Mouse (Mus musculus): Measurements from ENCODE around the gene Rab3ip.

Gene Rab3ip

DNA sequence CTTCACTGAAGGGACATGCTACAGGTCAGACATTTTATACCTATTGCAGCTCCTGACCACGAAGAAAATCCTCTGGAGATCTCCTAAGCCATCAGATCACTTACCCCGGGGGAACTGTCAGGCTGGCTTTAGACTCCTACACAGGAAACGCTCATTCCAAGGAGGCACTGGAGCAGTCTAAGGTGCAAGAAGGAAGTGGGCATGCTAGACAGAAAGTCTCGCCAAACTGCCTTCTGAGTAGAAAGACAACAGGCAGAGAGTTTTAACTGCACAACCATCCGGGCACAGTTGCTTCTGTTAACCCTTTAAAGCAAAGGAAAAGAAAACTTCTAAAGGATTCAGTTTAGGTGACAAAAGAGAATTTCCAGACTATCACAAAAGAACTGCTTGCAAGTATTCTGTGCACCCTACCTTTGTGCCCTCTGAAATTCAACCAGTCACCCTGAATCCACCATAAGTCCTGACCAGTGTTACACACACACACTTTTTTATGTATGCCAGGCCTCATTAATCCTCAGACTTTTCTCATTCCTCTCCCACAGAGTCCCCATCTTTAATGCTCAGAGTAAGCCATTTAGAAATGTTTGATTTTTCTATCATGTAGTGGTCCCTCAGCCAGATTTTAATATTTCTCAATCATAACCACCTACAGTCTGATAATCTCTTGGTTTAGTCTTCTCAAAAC is 7.4 kb upstream of the Rab3ip start:
- peak; percentile 31 to 54 for DNase-seq

DNA sequence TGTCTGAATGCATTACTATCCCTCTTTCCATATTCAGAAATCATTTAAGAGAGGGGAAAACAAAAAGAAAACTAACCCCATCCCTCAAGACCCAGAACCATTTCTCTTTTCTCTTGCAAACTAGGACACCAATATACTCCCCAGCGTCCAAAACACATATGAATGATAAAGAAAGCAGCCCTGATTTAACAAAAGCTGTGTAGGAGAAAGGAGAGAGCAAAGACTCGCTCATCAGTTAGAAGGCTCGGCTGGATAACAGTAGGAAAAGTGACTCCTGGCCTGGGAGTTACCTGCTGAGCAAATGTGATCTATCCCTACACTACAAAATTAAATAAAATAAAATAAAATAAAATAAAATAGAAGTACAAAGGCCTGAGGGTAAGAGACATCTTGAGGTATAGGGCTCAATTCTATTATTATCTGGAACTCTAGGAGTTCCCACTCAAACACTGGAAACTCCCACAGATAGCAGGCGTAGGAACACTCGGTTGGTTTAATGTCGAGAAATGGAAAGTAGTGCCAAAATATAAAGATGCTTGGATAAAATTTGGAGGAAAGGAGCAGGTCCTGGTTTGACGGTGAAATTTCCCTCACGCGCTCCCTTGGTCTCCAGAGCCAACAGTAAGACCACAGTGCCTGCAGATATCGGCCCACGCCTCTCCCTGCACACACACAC is 6.1 kb upstream of the Rab3ip start:
- DNase-seq, result no peak

DNA sequence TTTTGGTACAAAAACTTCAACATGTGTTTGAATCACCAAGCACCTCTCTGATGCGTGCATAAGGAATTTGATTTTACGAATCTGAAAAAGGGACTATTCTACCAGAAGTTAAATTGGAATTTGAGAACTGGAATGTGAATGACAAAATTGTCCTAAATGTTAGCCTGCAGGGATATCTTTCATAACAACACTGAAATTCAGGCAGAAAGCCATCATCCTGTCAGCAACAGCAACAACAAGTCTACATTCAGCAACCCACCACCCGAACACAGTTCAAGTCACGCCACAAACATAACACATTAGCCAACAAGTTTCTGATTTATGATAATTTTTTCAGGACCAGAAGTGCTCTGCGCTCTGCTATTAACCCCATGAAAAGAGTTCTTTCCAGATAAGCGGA is 4.6 kb upstream of the Rab3ip start:
- no peak for DNase-seq

DNA sequence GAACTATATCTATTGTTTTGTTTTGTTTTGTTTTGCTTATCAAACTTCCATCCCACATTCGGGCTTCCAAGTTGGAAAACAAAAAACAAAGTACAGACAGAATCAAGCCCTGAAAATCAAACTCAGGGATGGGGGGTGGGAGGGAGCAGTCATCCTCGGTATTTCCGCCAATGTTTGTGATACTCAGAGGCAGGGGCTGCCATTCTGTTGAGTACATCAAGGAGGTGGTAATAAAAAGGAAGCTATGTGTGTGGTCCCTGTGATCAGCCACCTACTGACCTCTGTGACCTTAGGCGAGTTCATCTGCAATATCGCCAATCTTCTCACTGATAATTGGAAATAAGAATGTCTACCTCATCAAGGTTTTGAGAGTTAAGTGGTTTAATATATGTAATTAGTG is 317 bp upstream of the Rab3ip start:
- no peak for DNase-seq

DNA sequence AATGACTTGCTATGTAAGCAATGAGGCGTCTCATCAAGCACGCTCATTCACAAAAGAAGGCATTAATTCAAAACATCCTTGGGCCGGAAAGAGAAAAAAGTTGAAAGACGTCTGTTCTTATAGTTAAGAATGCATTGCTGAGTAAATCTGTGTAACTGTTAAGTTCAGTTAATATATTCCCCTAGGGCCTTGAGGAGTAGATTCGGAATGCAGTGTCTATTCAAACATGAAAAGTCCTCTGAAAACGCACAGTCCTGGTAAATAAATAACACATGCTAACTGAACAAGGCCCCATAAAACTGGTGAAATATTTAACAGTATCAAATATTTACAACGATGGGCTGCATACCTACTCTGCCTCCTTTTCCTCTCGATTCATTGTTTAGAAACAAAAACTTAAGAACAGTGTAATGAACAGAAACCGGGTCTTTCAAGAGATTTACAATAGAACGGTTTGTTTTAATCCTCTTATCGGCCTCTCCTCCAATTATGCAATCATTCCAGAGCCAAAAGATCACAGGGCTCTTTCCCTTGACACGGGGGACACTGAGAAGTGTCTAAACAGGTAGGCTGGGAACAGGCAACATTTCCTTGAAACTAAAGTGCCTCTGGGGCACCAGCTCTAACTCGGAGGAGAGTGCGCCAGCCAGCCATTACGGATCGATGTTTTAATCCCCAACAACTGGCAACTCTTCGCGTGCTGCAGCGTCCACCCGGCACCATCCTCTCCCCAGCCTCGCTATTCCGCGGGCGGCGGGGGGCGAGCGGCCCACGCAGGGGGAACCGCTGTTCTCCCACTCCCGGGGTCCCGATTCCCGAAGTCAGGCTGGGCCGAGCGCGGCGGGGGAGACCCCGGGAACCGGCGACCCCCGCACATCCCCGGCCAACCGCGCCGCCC is 1.2 kb downstream of the Rab3ip start:
- peak; percentile 41 to 49 for DNase-seq

DNA sequence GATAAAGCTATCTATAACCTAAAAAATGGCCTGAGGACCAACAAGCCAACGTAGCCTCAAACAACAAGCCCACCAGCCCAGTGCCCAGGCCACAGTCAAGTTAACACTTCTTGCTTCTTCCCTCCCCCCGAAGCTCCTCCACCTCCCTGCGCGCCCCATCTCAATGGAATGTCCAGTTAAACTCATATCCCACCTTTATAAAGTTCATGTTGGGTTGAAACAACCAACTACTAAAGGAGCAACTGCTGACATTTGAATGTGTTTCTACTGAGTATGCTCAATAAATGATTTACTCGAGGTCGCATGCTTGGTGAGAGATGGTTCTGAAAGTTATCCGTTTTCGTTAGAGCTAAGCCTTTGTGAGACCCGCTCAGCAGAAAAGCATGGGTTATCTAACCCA is 2.2 kb downstream of the Rab3ip start:
- no peak for DNase-seq

DNA sequence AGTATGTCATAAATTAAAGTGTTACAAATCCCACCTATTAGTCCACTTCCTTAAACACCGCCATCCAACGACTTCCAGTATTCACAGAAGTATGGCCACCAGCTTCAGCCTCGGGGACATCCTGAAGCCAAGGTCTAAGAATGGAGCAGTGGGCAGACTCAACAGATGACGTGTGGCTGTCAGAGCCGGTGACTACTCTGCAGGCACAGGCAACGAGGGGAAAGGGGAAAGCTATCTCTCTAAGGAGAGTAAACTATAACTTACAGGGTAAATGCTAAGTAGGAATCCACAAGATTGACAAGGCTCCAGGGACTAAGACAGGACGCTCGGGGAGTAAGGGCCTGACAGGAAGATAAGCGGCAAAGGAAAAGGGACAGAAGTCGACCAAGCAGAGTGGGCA is 5.6 kb downstream of the Rab3ip start:
- DNase-seq, result no peak

DNA sequence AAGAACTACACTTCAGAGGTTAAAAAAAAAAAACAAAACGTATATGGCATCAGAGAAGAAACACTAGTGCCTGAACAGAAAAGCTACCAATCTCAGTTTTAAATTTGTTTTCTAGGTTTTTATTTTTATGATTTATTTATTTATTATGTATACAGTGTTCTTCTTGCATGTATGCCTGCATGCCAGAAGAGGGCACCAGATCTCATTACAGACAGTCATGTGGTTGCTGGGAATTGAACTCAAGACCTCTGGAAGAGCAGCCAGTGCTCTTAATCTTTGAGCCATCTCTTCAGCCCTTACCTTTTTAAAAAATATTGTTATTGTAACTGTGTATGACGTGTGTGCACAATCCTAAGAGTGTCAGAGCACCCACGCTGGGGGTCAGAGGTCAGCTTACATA is 6.4 kb downstream of the Rab3ip start:
- no peak for DNase-seq

DNA sequence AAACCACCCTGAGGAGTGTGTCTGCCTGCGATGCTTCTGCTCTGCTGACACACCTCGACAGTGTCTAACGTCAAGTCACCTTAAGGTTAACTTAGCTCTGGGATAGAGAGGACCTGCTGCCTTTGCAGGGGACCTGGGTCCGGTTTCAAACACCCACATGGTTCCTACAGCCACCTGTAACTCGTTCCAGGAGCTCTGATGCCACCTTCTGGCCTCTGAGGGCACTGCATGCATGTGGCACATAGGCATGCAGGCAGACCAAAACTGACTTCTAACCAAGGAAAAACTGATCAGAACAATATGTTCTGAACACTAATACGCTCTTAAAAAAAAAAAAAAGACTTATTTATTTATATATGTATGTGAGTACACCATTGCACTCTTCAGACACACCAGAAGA is 7.5 kb downstream of the Rab3ip start:
- DNase-seq, result peak; percentile 55 to 61

DNA sequence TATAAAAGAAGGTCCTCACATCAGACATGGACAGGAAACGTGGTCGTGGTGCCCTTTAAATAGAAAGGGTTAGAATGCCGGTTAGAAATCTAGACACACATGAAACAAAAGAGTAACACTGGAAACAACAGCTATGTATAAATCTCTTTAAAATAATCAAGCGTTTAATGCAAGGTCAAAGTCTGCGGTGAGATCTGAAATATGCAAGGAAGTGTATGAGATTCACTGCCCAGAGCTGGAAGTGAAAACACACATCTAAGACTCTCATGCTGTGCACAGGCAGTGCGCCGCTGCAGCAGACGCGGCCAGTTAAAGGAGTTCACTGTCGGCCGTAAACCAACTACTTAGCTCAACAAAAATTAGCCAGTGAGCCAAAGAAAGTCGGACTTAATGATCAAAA is 15.5 kb downstream of the Rab3ip start:
- DNase-seq, result no peak

DNA sequence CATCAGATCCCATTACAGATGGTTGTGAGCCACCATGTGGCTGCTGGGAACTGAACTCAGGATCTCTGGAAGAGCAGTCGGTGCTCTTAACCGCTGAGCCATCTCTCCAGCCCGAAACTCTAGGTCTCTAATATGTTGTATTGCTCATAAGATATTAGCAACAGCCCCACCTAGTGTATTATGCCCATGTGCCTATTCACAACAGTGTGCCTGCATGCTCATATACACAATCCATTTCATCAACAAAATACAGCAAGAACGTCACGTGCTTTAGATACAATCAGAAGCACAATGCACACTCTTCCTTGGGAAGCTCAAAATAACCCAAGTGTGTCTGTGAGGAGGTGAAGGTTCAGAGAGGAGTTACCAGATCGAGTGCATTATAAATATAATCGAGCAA is 16.8 kb downstream of the Rab3ip start:
- no peak for DNase-seq

DNA sequence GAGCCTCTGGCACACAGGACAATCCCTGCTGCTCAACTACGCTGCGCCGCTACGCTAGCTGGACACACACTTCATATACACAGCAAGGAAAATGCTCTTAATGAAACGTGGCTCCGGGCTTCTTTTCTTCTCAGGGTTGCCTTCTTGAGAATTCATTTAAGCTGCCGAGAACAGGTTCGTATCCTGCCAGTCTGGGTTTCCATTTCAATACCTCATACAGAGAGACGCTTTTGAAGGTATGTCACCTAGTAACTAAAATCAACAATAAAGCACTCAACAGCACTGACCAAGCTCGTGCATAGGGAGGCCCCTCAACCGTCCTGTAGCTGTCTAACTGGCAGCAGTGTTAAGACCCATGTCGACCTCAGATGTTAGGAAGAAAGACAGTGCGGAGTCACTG is 18.2 kb downstream of the Rab3ip start:
- DNase-seq, result no peak

DNA sequence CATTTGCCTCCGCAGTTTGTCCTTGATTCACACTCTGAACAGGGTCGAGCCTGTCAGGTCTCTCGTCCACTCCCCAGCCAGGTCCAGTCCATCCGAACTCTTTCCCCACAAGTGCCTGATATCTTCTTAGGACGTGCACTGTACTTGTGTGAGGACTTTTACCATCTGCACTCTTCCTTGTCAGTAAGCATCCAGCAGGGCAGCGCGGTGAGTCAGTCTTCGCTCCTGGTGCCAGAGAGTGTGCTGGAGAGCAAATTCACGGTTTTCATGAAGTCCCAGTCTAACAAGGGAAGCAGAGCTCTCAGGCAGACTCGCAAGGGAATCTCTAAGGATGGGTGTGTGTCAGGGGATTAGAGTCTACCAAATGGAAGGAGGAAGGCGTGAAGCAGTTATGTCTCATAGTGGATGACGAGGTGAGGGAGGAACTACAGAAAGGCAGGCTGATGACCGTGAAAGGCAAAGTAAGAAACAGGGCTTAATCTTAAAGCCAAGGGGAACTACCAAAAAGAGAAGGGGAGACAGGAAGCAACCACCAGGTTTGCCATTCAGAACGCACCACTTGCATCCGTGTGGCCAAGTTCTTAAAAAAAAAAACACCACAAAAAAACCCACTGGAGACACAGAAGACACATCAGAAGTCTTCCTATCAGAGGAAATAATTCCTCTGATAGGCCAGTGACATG is 18.9 kb downstream of the Rab3ip start:
- DNase-seq, result no peak

DNA sequence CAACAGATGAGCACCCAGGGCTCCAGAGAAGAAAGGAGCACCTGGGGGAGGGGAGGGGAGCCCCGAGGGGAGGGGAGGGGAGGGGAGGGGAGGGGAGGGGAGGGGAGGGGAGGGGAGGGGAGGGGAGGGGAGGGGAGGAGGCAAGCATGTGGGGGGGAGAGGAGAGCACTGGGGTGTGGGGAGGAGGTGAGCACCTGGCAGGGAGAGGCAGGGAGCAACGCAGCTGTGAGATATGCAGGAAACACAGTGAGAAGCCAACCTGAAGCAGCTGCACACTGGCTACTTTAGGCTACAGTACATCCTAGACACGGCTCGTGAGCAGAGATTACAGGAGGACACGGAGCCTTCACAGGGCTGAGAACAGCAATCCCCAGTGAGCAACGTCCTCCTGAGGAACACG is 19.6 kb downstream of the Rab3ip start:
- DNase-seq, result no peak

DNA sequence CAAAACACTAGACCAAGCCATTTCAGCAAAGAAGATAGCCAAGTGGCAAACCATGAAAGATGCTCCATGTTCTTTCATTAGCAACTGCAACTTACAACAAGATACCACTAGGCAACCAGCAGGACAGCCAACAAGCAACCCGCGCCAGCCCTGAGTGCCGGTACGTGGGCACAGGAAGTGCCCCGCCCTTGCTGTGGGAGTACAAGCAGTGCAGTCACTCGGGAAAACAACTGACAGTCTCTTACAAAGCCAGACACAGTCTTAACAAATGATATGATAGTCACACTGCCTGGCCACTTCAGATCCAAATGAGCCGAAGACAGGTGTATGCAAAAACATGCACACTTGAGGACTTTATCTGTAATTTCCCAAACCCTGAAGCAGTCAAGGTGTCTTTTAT is 20.1 kb downstream of the Rab3ip start:
- peak in 1 of 2 experiments; percentile 49 for DNase-seq

DNA sequence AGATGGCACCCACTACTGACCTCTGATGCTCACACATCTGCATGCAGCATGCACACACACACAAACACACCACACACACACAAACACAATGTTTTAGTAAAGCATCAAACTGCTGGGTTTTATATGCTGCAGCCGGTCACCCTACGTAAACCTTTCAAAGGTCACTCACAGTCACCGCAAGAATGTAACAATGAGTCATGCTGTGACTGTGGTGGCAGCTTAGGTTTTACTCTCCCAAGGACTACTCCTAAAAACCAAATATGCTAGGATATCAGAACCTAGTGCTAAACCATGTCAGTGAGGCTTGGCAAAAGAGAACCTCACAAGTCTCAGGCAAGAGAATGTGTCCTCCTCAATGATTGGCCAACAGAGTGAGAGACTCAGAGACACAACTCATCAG is 21.7 kb downstream of the Rab3ip start:
- DNase-seq, result no peak

DNA sequence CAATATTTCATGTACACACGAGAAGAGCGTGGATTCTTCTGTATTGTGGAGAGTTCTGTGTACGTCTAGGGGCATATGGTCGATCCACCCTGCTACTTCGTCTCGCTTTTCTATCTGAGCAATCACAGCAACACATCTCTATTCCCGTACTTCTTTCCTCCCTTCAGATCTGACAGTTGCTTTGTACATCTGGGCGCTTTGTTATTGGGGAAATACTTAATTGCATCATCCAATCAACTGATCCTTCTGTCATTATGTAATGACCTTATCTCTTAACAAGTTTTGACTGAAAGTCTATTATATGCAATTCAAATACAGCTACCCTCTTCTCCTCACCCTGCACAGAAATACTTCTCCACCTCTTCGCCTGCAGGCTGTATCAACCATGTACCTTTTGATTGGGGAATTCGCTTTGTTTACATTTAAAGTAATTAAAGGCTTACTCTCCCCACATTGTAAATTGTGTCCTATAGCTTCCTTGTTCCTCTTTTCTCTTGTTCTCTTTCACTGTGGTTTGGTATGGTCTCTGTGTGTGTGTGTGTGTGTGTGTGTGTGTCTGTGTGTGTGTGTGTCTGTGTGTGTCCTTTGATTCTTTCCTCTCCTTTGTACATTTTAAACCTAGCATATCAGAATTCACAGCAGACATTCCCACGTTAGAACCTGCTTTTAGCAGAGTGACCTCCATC is 24.0 kb downstream of the Rab3ip start:
- no peak for DNase-seq

DNA sequence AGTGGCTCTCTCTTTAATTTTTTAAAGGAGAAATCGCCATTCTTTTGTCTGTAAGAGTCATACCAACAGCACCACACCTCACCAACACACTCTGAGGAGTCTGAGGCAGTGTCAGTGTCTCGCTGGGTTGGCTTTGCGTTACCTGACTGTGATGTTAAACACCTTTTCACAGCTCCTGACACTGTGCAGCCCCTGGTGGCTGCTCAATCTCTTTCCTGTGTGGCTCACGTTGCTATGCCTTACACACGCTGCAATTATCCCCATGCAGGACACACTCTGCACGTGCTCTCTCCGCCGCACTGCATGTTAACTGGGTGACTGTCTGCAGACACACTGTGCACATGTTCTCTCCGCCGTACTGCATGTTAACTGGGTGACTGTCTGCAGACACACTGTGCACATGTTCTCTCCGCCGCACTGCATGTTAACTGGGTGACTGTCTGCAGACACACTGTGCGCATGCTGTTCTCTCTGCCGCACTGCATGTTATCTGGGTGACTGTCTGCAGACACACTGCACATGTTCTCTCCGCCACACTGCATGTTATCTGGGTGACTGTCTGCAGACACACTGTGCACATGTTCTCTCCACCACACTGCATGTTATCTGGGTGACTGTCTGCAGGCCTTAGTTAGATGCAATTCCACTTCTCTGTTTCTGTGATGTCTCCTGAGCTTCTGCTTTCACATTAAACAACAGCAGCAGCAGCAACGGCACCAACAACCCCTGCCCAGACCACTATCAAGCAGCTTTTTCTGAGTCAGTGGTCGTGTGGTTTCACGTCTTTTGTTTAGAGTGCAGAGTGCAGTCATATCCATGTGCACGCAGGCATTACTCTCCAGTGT is 26.7 kb downstream of the Rab3ip start:
- no peak for DNase-seq

DNA sequence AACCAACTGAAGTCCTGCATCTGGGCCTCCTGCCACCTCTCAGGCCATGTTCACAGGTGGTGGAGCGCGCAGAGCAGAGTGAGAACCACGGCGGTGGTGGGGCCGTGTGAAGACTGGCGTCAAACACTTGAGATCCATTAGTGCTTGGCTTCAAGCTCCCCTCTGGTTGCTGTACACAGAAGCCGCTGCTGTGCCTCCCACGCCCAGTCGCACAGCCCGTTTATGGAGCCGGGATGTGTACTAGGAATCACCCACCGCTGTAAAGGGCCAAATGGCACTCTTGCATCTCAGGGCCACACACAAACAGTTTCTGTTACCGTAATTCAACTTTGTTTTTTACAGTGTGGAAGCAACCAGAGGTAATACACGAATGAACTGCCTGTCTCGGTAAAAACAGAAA is 28.4 kb downstream of the Rab3ip start:
- peak in 1 of 2 experiments; percentile 21 for DNase-seq

DNA sequence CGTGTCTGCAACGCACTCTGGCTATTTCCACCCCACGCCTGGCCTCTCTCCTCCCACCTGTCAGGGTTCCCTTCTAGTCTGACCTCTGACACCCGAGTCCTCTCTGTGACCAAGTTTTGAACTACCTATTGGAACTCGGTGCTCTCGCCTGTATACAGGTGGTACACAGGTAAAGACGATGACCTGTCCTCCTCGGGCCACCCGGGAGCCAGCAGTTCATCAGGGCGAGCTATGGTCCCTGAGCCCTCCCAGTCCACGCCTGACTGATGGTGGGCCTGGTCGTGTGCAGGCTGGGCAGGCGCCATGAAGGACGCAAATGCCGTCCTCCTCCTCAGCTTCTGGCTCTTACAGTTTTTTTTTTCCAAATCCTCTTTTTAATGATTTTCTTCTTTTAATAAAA is 29.2 kb downstream of the Rab3ip start:
- DNase-seq, result no peak

DNA sequence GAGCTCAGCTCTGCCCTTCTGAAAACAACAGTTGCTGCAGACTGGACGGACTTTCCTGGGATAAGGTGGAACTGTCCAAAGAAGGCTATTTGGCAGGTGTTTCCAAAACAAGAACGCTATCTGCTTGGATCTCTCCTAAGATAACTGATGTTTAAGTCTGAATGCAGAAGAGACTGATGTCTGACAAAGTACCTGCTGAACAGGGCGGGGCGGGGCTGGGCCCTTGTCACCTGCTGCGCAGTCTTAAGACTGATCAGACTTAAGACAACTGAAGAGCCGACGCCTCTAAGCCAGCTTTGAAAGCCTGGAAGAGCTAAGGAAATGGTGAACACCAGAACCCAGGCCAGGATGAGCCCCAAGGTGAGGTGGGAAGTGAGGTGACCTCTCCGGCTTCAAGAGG is 29.9 kb downstream of the Rab3ip start:
- DNase-seq, result no peak
